Mouse (Mus musculus) bone marrow macrophage, adult 2 months (primary cell): Measurements from ENCODE around the gene Pdxp.

Source experiments
- CTCF ChIP-seq: IDR thresholded peaks from 2 replicates; pipeline ENCODE4 v1.5.1; 2012; ENCODE audit warnings: low read depth, mild to moderate bottlenecking, low read length, moderate library complexity
- POLR2A ChIP-seq: IDR thresholded peaks from 2 replicates; pipeline ENCODE4 v1.6.1; 2012; ENCODE audit warnings: mild to moderate bottlenecking, low read depth, low read length, borderline replicate concordance

DNA sequence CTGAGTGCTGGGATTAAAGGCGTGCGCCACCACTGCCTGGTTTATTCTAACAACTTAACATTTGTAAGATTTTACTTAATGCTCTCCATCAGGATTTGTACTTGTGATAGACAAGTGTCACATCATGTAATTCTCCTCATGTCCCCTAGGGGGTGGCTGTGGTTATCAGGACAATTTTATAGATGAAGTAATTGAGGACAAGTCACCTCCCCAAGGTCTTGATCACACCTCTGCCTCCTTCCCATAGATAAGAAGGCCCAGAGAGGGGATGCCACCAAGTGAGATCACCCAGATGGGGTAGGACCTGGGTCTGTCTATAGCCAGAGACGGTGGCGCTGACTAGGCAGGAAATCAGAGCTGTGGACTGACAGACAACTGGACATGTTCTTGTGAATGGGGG is 42.6 kb downstream of the Pdxp start:
- TF ChIP-seq POLR2A (no peak), CTCF (no peak)
